Mouse (Mus musculus): ENCODE data around the gene Tssc4.

DNA sequence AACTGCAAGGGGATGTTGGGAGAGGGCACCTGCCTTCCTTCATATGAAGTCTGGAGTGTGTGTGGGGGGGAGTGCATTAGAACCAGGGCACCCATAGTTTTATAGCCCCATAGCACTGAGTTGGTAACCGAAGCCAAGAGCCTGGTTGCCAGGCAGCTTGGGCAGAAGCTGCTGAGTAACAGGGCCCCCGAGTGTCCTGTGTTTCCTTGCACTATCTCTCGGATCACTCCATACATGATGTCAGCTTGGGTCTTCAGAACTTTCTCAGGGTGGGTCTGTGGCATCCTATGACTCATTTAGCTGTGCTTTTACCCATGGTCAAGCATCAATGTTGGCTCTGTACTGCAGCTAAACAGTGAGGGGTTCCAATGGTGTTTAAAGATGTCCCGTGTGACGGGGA, 12.0 kb upstream of the Tssc4 start:
- TF ChIP-seq CTCF (IDR thresholded peaks at IDR 0.05; ENCODE audit: low read depth), result no peak
- TF ChIP-seq EP300 (IDR thresholded peaks at IDR 0.05; ENCODE audit: low read depth), result no peak
